Mouse (Mus musculus) left cerebral cortex, postnatal 14 days (tissue): Measurements from ENCODE around the gene Lrrn2. TPM values are rescaled to one million over a fixed set of nuclear protein-coding genes. Genes with fewer than 3 reads are reported as not detected.

ENCODE experiments used
- DNase-seq, 2 experiments: peaks; one replicate each; pipeline ENCODE4 v3.0.0; 2021 to 2022; ENCODE audit warnings: low spot score in 2 of 2, mixed read lengths in 1 of 2
- intact Hi-C: fragments of 180-260 bp; cut with DNase I; formaldehyde crosslinking; loops from one replicate; pipeline ENCODE4 v1.15.1; 2025
- total RNA-seq, 2 experiments: library from RNA; stranded (reverse); gene quantifications; 2 replicates each; pipeline ENCODE4 v1.2.3; 2021

Gene Lrrn2
- total RNA-seq, 2 experiments from 2014 or later: 96.6 to 112 TPM

DNA sequence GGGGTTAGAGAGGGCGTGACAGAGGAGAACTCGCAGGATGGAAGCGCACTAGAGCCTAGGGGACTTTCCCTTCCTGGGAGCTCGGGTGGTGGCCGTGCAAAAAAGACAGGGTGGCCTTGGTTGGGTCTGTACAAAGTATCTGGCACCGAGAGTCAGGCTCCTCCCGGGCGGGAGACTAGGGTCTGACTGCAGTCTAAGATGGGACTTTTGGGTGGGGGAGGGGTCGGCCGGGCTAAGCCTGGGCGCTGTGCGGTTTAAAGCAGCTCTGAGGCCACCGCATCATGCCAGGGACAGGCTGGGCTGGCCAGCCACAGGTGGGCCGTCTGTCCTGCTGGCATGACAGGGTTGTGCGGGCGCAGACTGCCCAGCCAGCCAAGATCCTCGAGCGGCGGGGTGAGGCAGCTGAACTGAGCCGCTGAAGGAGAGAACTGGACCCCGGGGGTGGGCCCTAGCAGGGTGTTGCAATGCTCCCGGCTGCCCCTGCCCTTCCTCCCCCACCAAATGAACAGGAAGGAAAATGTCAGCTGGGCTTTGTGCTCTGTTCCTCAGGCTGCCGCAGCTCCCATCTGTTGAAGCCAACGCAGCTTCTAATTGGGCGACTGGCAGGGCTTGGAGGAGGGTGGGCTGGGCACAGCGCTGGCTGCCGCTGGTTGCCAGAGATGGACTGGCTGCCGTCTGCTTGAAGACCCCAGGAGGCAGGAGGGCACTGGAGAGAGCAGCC, 1.1 kb downstream of the Lrrn2 start:
- peak; percentile 72 to 85 for DNase-seq
- intact Hi-C loops: loop anchor here (5.0 to 10.0 kb wide), 3 partner anchors 54 to 119 kb away; no protein-coding TSS in a partner anchor

DNA sequence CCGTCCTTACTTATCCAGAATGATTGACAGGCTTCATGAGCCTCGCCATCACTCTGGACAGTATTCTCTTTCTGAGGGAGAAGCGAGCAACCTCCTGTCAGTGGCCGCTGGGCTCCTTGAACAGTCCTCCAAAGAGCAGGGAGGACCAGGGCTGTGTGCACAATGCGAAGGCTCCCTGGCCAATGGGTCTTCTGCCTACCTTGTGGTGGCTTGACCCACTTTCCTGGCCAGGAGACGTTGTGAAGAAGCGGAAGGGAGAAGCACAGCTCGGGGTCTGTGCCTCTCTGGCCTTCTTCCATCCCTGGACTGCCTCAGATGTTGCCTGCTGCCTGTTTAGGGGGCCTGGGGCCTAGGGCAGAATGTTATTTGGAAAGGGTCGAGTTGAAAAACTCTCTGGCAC, 1.8 kb downstream of the Lrrn2 start:
- no peak for DNase-seq
- intact Hi-C loops: loop anchor here (5.0 to 10.0 kb wide), 3 partner anchors 53 to 120 kb away; no protein-coding TSS in a partner anchor

DNA sequence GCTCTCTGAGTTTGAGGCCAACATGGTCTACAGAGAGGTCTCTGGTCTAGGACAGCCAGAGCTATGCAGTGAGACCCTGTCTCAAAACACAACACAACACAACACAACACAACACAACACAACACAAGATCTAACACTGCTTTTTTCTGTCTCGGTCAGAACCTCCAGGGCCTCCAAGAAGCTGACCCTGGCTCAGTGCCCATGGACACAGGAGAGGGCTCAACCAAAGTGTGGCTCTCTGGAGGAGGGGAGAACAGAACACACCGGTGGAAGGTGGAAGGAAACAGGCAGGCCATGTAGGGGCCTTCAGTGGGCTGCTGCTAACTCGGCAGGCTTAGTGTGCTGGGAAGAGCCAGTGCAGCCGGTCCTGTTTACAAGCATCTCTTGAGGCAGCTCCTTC, 5.6 kb downstream of the Lrrn2 start:
- intact Hi-C loops: loop anchor here (10.0 kb wide), 1 partner anchor 49 kb away; no protein-coding TSS in a partner anchor
- DNase-seq: no peak

DNA sequence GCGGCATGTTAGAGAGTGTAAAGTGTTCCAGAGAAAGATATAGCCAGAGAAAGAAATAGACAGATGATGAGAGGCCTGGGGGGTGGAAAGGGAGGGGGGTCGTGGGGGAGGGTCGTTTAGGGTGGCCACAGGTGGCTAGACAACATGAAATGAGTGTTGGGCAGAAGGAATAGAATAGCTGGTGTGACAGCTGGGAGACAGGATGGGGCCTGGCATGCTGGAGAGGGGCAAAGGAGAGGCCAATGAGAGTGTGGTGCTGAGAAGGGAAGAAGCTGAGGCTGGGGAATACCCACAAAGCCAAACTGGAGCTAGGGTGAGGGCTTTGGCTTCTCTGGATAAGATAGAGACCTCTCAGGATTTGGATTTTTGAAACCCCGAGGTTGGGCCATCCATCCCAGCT, 6.6 kb downstream of the Lrrn2 start:
- intact Hi-C loops: loop anchor here (10.0 kb wide), 1 partner anchor 48 kb away; no protein-coding TSS in a partner anchor
- DNase-seq: no peak

DNA sequence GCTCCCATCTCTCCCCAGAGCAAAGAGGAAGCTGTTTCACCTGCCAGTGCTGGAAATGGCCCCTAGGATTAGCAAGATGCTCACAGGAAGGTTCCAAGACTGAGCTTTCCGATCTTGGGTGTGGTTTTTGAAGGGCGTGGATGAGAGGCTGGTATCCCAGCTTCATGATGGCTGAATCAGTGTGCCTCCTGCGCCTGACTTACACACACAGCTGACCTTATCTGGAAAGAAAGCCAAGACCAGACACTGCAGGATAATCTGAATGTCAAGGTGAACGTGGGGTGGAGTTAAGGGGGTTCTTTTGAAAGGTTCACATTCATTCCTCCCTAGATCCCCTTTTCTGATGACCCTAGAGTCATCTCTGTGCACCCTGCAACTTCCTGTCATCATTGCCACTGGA, 8.7 kb downstream of the Lrrn2 start:
- intact Hi-C loops: loop anchor here (10.0 kb wide), 1 partner anchor 46 kb away; no protein-coding TSS in a partner anchor
- no peak for DNase-seq

DNA sequence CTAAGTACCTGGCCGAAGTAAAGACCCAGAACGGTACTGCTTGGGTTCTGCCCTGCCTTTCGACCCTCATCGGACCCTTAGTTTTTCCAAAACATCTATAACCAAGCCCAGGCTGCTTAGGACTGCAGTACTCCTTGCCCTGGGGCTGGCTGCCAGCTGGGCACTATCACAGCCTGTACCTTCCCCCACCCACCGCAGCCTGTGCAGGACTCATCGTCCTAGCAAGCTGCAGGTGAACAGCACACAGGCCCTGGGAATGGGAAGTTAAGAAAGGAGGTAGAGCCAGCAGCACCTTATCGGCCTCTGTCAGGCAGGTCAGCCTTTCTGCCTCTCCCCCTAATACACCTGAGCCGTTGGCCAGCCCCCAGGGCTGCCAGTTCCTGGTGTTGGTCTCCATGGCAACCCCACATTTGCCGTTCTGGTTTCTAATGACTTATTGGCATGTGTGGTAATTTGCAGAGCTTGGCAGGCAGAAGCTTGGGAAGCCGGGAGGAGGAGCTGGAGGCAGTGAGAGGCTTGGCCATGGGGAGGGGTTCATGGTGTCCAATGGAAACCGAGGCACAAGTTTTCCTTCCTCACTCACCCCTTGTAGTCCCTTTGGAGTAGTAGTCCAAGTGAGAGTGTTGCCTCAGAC, 10.2 kb downstream of the Lrrn2 start:
- intact Hi-C loops: no loop called here
- DNase-seq: no peak

DNA sequence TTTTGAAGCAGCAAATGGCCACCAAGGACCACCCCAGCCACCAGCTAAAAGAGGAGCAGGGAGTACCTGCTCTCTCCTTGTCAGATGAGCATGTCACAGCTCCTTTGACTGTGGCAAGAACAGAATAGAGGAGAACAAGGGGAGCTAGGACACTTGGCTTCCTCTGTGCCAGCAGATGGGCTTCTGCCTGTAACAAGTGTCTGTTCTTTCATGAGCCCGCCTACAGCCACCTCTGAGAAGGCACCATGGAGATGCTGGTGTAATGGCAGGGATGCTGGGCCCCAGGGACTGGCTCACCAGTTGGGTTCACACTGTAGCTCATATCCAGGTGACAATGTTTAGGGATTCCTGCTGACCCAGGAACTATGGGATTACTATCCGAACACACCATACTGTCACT, 12.0 kb downstream of the Lrrn2 start:
- intact Hi-C loops: no loop called here
- no peak for DNase-seq

DNA sequence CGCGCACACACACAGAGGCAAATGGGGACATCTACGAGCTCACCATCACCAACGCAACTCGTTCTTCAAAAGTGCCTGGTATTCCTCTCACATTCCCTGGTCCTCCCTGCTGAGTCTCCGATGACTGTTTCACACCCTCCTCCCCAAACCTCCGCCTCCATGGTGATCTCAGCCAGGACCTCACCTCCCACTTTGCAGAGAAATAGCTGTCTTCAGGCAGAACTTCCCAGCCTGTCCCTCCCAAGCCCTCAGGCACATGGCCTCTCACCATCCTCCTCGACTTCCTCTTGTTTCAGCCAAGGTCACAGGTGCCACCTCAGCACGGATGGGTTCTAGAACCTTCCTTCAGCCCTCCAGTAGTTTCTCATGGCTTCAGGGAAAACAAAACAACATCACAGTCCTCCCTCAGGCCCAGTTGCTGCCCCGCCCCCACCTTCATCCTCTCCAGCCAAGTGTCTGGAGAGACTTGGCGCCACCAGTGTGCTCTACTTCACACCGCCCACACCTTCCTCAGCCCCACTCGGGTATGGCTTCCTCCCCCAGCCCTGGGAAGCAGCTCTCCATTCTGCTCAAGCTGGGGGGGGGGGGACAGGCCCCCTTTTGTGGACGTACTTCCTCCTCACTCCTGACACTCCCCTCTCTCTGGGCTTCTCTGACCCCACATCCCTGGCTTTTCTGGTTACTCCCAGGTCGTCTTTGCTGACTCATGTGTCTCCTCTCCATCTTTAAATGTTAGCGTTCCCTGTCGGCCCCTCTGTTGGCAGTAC, 13.4 kb downstream of the Lrrn2 start:
- intact Hi-C loops: no loop called here
- DNase-seq: peak; percentile 61 to 75

DNA sequence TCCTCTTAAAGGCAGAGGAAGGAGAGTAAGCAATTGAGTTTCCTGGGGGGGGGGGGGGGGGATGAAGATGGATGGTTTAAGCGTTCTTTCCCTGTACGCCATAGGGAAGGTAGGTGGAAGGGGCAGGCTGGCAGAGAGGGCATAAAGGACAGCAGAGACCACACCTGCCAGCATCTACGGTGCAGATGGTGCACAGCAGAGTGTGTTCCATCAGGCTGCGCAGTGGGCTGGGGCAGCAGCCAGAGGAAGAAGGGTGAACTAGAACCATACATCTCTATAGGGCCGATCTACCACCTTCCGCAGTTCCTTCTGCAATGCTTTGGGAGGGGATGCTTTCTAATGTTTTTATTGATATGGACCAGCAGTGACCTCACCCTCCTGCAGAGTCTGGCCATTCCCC, 19.0 kb downstream of the Lrrn2 start:
- intact Hi-C loops: no loop called here
- no peak for DNase-seq

DNA sequence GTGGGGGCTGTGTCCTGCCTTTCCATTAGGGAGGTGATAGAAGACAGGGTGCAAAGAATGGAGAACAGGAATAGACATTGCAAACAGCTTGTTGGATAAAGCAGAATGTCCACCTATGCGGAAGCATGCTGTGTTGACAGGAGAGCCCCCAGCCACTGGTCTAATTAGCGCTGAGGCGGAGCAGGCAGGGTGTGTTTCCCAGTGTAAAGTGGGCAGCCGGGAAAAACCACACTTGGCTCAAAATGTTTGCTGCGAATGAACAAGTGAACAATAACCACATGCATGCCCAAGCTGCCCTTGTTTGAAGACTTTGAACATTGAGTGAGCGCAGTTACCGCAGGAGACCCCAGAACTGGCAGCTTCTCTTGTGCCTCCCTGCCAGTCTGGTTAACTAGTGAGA, 19.6 kb downstream of the Lrrn2 start:
- intact Hi-C loops: no loop called here
- no peak for DNase-seq

DNA sequence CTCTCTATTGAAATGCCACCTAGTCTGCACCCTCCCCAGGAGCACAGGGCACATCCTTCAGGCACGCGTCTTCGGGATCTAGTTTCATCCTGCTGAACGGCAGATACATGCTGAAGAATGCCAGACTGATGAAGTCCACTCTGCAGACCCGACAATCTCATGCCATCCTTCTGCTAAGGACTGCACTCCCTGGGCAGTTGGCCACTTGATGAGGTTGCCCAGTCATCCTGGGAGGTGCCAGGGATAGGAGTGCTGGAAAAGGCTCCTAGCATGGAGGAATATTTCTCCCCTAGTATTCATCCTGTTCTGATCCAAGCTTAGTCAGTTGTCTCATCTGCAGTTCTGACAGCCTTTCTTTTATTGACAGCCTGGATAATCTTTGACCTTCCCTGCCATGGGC, 20.9 kb downstream of the Lrrn2 start:
- no peak for DNase-seq
- intact Hi-C loops: no loop called here

DNA sequence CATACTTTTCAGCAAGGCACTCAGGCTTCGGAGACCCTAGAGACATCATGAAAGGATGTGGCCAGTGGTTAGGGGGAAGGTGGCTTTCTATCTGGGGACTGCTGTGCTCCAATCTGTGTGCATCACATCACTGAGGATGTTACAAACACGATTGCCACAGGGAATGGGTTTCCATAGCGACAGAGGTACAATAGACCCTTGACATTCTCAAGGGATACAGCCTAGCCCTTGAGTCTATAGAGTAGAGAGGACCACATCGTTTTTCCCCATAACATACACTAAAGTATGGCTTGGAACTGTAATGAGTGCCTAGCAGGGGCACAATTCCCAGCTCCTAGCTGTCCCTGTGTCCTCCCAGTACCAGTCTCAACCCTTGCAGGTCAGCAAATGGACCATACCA, 23.4 kb downstream of the Lrrn2 start:
- intact Hi-C loops: no loop called here
- no peak for DNase-seq

DNA sequence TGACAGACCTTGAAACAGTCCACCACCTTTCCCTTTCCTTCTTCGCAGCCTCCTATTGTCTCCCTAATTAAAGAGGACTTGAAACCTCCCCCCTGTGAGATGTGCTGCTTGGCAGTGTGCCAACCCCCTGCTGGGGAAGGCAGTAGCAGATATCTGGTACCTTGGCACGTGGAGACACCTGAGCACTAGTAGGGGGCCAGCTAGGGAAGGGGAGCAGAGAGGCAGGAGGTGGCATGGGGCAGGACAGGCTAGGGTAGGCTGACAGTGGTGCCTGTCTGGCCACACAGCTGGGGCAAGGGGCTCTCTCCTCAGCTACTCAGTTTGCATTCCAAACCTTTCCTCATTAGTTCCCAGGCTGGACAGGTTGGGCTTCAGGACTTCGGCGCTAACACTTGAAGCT, 29.0 kb downstream of the Lrrn2 start:
- intact Hi-C loops: no loop called here
- DNase-seq: no peak

DNA sequence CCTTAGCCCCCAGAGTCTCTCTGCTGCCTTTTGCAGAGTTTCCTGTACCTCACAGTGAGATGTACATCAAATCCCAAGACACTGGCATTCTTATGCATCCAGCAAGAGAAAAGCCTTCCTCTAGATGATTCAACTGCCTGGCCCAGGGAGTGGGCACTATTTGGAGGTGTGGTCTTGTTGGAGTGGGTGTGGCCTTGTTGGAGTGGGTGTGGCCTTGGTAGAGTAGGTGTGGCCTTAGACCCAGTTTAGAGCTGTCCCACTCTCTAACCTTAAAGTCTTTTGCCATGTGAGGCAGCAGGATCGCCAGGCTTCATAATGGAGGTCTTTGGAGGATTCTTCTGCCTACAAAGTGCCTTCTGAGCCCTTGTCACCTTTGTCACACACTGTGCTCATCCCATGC, 29.9 kb downstream of the Lrrn2 start:
- intact Hi-C loops: no loop called here
- no peak for DNase-seq

DNA sequence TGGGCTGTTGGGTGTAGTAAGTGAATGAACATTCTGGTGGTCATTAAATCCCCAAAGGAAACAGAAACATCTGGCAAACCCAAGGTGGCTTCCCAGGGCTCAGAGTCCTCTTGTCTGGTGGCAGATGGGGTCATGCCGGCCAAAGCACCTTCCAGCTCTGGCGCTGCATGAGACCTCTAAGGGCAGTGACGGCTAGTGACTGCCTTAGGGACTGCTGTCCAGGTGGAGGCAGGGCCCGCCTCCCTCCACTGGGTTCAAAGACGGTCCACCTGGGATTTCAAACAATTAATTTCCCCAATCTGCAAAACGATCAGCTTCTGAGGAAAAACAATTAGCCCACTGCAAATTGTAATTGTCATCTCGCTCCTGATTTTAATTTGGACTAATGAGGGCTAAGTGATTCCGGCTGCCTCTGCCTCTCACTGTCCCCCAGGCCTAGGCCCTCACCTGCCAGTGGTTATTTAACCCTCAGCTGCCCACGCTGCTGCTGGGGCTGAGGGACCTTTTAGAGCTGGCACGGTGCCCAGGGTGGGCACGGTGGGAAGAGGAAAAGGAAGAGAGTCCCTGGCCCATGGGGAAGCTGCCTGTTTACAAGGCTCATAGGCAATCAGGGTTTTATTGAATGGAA, 30.5 kb downstream of the Lrrn2 start:
- intact Hi-C loops: no loop called here
- no peak for DNase-seq

DNA sequence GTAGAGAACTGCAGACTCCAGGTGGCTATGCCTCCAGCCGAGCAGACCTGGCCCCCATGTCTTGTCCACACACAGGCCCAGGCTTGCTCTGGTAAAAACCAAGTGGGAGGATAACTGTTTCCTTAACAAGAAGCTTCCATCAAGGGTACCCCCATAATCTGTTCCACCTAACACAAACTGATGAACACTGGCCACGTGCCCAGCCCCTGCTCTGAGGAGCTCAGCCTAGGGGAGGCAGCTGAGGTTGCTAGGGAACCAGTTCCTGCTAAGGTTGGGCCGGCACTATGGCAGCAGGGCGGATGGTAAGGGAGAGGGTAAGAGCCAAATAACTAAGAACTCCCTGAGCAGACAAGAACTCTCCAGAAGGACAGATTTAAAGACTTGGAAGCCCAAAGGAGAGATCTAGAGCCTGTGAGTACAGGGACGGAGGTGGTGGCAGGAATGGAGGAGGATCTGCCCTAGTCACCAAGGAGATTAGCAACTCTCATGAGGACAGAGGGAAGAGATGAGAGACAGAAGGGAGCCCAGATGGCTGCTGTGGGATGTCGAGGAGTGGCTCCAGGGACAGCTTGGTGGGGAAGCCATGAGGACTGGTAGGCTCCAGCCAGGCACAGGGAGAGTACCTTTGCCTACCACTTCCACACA, 35.9 kb downstream of the Lrrn2 start:
- intact Hi-C loops: no loop called here
- peak; percentile 62 to 68 for DNase-seq

DNA sequence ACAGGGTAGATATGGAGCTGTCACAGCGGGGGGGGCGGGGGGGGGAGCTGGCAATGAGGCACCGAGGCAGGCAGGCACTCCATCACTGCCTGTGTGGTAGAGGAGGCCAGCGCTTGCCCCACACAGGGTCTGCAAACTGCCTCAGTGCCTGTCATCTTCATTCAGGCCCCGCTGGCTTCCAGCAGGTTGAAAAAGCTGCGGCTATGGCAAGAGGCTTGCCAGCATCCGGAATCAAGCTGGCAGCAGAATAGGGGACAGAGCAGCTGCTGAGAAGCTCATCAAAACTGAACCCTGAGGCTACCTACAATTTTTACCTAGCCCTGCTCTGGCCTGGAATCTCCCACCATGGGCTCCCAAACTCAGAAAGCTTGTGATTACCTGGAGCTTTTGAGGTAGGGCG, 37.5 kb downstream of the Lrrn2 start:
- intact Hi-C loops: no loop called here
- no peak for DNase-seq

DNA sequence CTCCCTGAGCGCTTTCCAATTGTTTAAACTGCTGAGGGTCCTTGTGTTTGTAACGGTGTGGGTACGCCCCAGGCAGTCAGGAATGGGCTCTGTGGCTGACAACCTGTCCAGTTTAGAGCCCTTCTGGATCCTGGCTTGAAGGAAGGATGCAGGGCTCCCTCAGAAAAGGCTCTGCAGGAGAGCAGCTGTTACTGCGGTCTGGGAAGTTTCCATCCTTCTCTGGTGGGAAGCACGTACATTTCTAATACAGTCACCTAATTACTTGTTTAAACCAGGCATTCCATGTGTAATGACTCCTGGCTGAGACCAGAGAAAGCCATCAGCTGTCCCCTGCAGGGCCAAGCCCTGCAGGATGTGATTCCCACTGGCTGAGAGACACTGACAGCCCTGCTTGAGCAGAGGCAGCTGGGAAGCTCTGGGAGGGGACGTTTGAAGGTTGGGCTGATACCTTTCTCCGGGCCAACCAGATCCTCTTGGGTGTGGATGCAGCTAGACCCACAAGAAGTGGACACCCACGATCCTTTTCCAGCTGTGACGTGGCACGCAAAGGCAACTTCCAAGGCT, 38.1 kb downstream of the Lrrn2 start:
- no peak for DNase-seq
- intact Hi-C loops: no loop called here

DNA sequence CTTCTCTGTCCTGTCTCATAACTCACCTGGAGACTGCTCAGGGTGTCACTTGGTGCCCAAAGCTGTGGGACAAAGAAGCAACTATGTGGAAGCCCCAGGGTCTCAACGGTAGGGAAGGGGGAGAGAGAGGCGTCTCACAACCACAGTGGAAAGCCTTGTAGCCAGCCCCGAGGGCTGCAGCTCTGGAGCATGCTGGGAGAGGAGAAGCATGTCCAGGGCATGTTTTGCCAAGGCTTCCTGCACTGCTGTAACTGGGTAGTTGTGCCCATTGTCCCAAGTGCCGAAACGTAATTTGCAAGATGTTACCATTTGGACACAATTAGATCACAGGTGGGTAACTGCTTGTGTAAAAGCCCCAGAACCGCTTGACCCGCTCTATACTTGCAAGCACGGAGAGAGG, 39.2 kb downstream of the Lrrn2 start:
- intact Hi-C loops: no loop called here
- DNase-seq: no peak
